Mouse (Mus musculus) forebrain, postnatal 0 days (tissue): Measurements from ENCODE around the gene Sars. TPM values are rescaled to one million over a fixed set of nuclear protein-coding genes. Genes with fewer than 3 reads are reported as not detected.

Experiments used
- ATAC-seq: fragments of 200-750 bp; cut with Nextera tagmentation; 2 replicates; pipeline ENCODE4 v1.8.0; 2017; ENCODE audit warnings: mild to moderate bottlenecking, moderate library complexity
- DNase-seq: peaks from one replicate; pipeline ENCODE4 v3.0.0-alpha.2; 2015
- H3K27ac ChIP-seq: fragments of 300-500 bp; sonication (generic); 2 replicates; pipeline ENCODE4 v1.5.1; 2014; ENCODE audit warnings: low read depth, mild to moderate bottlenecking, antibody characterized with exemption, low read length, moderate library complexity, mixed read lengths
- H3K27me3 ChIP-seq: fragments of 300-500 bp; sonication (generic); 2 replicates; pipeline ENCODE4 v1.6.1; 2014; ENCODE audit warnings: mild to moderate bottlenecking, low read length, mixed read lengths; ENCODE audit not compliant: insufficient read depth
- H3K36me3 ChIP-seq: fragments of 300-500 bp; sonication (generic); 2 replicates; pipeline ENCODE4 v1.6.1; 2014; ENCODE audit warnings: mild to moderate bottlenecking, moderate library complexity; ENCODE audit not compliant: insufficient read depth
- H3K4me1 ChIP-seq: fragments of 300-500 bp; sonication (generic); 2 replicates; pipeline ENCODE4 v1.6.1; 2014; ENCODE audit warnings: antibody characterized with exemption; ENCODE audit not compliant: insufficient read depth
- H3K4me2 ChIP-seq: fragments of 300-500 bp; sonication (generic); 2 replicates; pipeline ENCODE4 v1.6.1; 2014; ENCODE audit warnings: low read depth, mild to moderate bottlenecking, moderate library complexity
- H3K4me3 ChIP-seq: fragments of 300-500 bp; sonication (generic); 2 replicates; pipeline ENCODE4 v1.5.1; 2014; ENCODE audit warnings: low read depth, low read length, mixed read lengths
- H3K9ac ChIP-seq: fragments of 300-500 bp; sonication (generic); 2 replicates; pipeline ENCODE4 v1.6.1; 2014; ENCODE audit warnings: mild to moderate bottlenecking
- H3K9me3 ChIP-seq: fragments of 300-500 bp; sonication (generic); 2 replicates; pipeline ENCODE4 v1.6.1; 2016; ENCODE audit warnings: low read length
- CTCF ChIP-seq: sonication (generic); IDR thresholded peaks from 2 replicates; pipeline ENCODE4 v1.5.1; 2016; ENCODE audit warnings: antibody characterized with exemption, control low read depth, low read depth
- WGBS: fragments of 180-500 bp; shearing (Covaris S2); extraction: QIAGEN DNeasy Blood & Tissue Kit; methylation state at CpG from one replicate; pipeline ENCODE4 v1.1.7; 2014; 5-methylcytosine and 5-hydroxymethylcytosine counted together
- polyA plus RNA-seq: library from polyadenylated mRNA; unstranded; fragments of >200 nt; fragmentation: Nextera tagmentation; extraction: Ambion mirVana; gene quantifications from 2 replicates; pipeline ENCODE4 v1.2.1, GENCODE M21; 2015
- total RNA-seq: library from RNA; depleted of rRNA; stranded (reverse); fragments of >200 nt; gene quantifications from 2 replicates; pipeline ENCODE4 v1.2.3, GENCODE M21; 2014; rRNA removed

Sars gene
- total and polyA plus RNA-seq, 2 experiments from 2014 or later = 196 to 220 TPM

DNA sequence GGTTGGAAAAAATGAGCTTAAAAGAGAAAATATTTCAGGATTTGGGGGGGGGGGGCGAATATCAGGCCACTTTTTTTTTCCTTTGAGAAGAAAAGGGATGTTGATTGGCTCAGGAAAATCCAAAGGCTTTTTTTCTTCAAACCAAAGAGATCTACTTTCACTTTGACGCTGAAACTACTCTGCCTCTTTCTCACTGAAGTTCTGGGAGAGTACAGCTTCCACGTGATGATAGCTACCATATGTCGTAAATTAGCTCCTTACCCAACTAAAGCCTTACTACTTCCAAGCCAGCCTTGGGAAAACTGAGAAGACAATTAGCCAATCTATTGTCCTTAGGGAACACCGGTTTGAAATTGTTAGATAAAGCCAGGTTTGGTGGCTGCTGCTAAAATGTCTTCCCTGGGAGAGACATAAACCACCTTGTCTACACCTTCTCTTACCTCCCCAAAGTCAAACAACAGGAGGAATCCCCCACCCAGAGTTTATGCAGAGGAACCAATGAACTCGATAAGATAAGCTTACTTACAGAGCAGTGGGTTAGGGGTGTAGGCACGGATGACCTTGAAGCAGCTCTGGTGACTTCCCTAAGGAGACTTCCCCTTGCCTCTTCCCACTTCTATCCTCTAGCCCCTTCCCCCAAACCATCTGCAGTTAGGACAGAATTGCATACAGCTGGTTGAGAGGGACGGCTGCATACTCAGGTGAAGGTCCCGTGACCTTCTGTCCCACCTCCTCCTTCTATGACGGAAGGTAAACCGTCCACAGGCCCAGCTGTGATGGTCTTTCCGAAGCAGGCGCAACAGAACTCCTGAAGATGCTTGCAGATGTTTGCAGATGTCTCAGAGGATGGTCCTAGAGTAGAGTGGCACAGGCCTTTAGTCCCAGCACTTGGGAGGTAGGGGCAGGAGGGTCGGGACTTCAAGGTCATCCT lies 62.8 kb downstream of the Sars start:
- Histone ChIP-seq H3K27ac (no peak overlapping the region), H3K27me3 (no peaks in the 10 kb centered on the region), H3K4me3 (no peak overlapping the region), H3K4me1 (peaks cover 4% of the 10 kb centered on the region; the same call in 1 of the 2 replicates), H3K9ac (no peak overlapping the region), H3K9me3 (no peaks in the 10 kb centered on the region), H3K36me3 (no peaks in the 10 kb centered on the region), H3K4me2 (no peak overlapping the region)
- no peak for TF ChIP-seq CTCF
- DNase-seq (no peak), ATAC-seq (no peak)
- 78% methylated on average over 14 of the region's 14 CpGs for WGBS

GRCm38 (mm10) chr3:108380695-108381094 lies 64.3 kb downstream of the Sars start:
- DNase-seq (no peak), ATAC-seq (no peak)
- Histone ChIP-seq H3K4me2 (no peak overlapping the region), H3K27ac (no peak overlapping the region), H3K36me3 (no peaks in the 10 kb centered on the region), H3K9me3 (no peaks in the 10 kb centered on the region), H3K9ac (no peak overlapping the region), H3K27me3 (no peaks in the 10 kb centered on the region), H3K4me1 (peaks cover 4% of the 10 kb centered on the region; the same call in 1 of the 2 replicates), H3K4me3 (no peak overlapping the region)
- 79% methylated on average over 6 of the region's 6 CpGs for WGBS
- peak; percentile 53 for TF ChIP-seq CTCF

GRCm38 (mm10) chr3:108378875-108379663 lies 65.9 kb downstream of the Sars start:
- H3K4me1 ChIP-seq = peaks cover 2% of the 10 kb centered on the region; the same call in 1 of the 2 replicates
- no peak for TF ChIP-seq CTCF
- H3K9me3 ChIP-seq = no peaks in the 10 kb centered on the region
- no peak overlapping the region for H3K9ac ChIP-seq
- no peaks in the 10 kb centered on the region for H3K36me3 ChIP-seq
- no peaks in the 10 kb centered on the region for H3K27me3 ChIP-seq
- H3K4me2 ChIP-seq = no peak overlapping the region
- DNase-seq (peak; percentile 66), ATAC-seq (no peak)
- no peak overlapping the region for H3K27ac ChIP-seq
- H3K4me3 ChIP-seq = no peak overlapping the region
- WGBS = 61% methylated on average over 7 of the region's 7 CpGs

Other genes with a start within 250 kb of the Sars start
- 4.1 and 5.4 TPM in 2 replicates for gene Cyb561d1, start 244.0 kb downstream of the Sars start, total RNA-seq
- 3.3 and 4.5 TPM in 2 replicates for gene Cyb561d1, start 244.0 kb downstream of the Sars start, polyA plus RNA-seq
- gene Atxn7l2, start 234.3 kb downstream of the Sars start, total RNA-seq = 22.0 and 23.4 TPM in 2 replicates
- 18.1 and 20.7 TPM in 2 replicates for gene Atxn7l2, start 234.3 kb downstream of the Sars start, polyA plus RNA-seq
- gene Sypl2, start 218.6 kb downstream of the Sars start, total RNA-seq = 0.29 and 1.0 TPM in 2 replicates
- 0.42 and 0.70 TPM in 2 replicates for gene Sypl2, start 218.6 kb downstream of the Sars start, polyA plus RNA-seq
- gene Psma5, start 188.3 kb downstream of the Sars start, total RNA-seq = 134 and 189 TPM in 2 replicates
- 239 and 278 TPM in 2 replicates for gene Psma5, start 188.3 kb downstream of the Sars start, polyA plus RNA-seq
- gene Sort1, start 161.1 kb downstream of the Sars start, total RNA-seq = 61.9 and 69.0 TPM in 2 replicates
- gene Sort1, start 161.1 kb downstream of the Sars start, polyA plus RNA-seq = 11.3 and 12.9 TPM in 2 replicates
- not detected in 2 replicates for gene Mybphl, start 80.3 kb downstream of the Sars start, total RNA-seq
- gene Mybphl, start 80.3 kb downstream of the Sars start, polyA plus RNA-seq = not detected in 2 replicates
- 9.5 and 10.5 TPM in 2 replicates for gene Psrc1, start 61.4 kb downstream of the Sars start, total RNA-seq
- 6.5 and 7.0 TPM in 2 replicates for gene Psrc1, start 61.4 kb downstream of the Sars start, polyA plus RNA-seq
- gene Celsr2, start 29.7 kb downstream of the Sars start, total RNA-seq = 39.0 and 51.4 TPM in 2 replicates
- gene Celsr2, start 29.7 kb downstream of the Sars start, polyA plus RNA-seq = 14.4 and 24.5 TPM in 2 replicates
- gene 1700013F07Rik, start 88.9 kb upstream of the Sars start, total RNA-seq = 0.85 and 1.8 TPM in 2 replicates
- gene 1700013F07Rik, start 88.9 kb upstream of the Sars start, polyA plus RNA-seq = 3.0 and 4.5 TPM in 2 replicates
- gene 5330417C22Rik, start 91.3 kb upstream of the Sars start, total RNA-seq = 9.2 and 11.5 TPM in 2 replicates
- gene 5330417C22Rik, start 91.3 kb upstream of the Sars start, polyA plus RNA-seq = 16.6 and 17.5 TPM in 2 replicates
- 59.6 and 70.2 TPM in 2 replicates for gene Tmem167b, start 117.3 kb upstream of the Sars start, total RNA-seq
- 42.5 and 50.0 TPM in 2 replicates for gene Tmem167b, start 117.3 kb upstream of the Sars start, polyA plus RNA-seq
- 10.8 and 13.8 TPM in 2 replicates for gene Taf13, start 126.5 kb upstream of the Sars start, total RNA-seq
- 41.0 and 46.4 TPM in 2 replicates for gene Taf13, start 126.5 kb upstream of the Sars start, polyA plus RNA-seq
- gene Wdr47, start 146.1 kb upstream of the Sars start, total RNA-seq = 107 and 110 TPM in 2 replicates
- gene Wdr47, start 146.1 kb upstream of the Sars start, polyA plus RNA-seq = 72.4 and 90.1 TPM in 2 replicates
- gene Clcc1, start 208.7 kb upstream of the Sars start, total RNA-seq = 43.9 and 84.0 TPM in 2 replicates
- 47.5 and 48.8 TPM in 2 replicates for gene Clcc1, start 208.7 kb upstream of the Sars start, polyA plus RNA-seq